Mouse (Mus musculus) colon, adult 2 months (tissue): ENCODE results near the gene Irf4. TPM values are rescaled to one million over a fixed set of nuclear protein-coding genes. Genes with fewer than 3 reads are reported as not detected.

Experiments used
- polyA plus RNA-seq: library from polyadenylated mRNA; depleted of rRNA; stranded (reverse); fragments of >200 nt; gene quantifications from 2 replicates; pipeline ENCODE4 v1.2.3, GENCODE M21; 2012; rRNA removed

The Irf4 gene
- polyA plus RNA-seq, result 2.7 and 2.8 TPM in 2 replicates

GRCm38 (mm10) chr13:30749021-30749556, at the start of gene Irf4:
TSS of gene Irf4 (plus strand) at chr13:30749226.

Other genes starting within 250 kb of the Irf4 start
- 330 and 371 TPM in 2 replicates for gene Uqcrfs1, start 203.9 kb upstream of the Irf4 start, polyA plus RNA-seq
- gene Dusp22, start 89.2 kb upstream of the Irf4 start, polyA plus RNA-seq, result 4.5 and 5.8 TPM in 2 replicates
- gene Hus1b, start 198.5 kb downstream of the Irf4 start, polyA plus RNA-seq, result 0.13 TPM in 1 of 2 replicates, not detected in the other
- 5.7 and 5.9 TPM in 2 replicates for gene Exoc2, start 224.9 kb downstream of the Irf4 start, polyA plus RNA-seq
- gene Gm5447, start 225.0 kb downstream of the Irf4 start, polyA plus RNA-seq, result not detected in 2 replicates